Mouse (Mus musculus): Measurements from ENCODE around the gene B4galt3.
A peak's percentile ranks its signal among the peaks of the same experiment; 100 is the strongest.

The B4galt3 gene

DNA sequence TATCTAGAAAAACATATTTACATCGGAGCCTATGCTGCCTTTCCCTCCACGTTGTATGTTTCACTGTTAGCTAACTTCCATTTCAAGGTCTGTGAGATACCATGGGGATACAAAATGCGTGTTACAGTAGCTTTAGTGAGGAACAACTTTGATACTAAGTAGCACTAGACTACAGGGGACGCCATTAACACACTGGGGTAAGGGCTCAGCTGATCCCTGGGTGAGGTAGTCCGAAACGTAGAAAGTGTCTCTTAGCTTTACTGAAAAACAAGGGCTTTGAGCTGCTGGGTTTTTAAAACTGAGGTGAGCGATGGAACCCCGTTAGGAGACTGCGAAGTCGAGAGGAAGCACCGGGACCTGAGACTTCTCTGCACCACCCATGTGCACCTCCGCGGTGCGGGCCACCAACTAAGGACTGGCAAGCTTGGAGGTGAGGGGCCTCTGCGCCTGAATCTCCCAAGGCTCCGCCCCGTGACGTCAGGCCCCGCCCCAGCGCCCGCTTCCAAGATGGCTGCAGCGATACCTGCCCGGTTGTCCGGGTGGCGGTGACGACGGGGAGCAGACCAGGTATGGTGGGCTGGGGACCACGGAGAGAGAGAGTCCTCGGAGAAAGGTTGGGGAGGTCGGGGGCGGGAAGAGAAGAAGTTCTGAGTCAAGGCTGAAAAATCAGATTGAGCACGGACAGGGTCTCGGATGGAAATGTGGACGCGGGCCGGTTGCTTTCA lies at the start of gene B4galt3:
B4galt3 (plus strand) TSS at position 481 of the 725 bp plus-strand sequence.
- DNase-seq (ENCODE audit: low spot score in 2 of 2), result peak; percentile 99

- DNase-seq (ENCODE audit: low spot score in 2 of 2), result peak; percentile 80 to 91
These were observed 49.3 kb upstream of the B4galt3 start for GRCm38 (mm10) chr1:171220871-171221270.

GRCm38 (mm10) chr1:171221281-171222193 lies 48.6 kb upstream of the B4galt3 start:
- DNase-seq (ENCODE audit: low spot score in 2 of 2), result peak in 1 of 2 experiments; percentile 39

- DNase-seq (ENCODE audit: low spot score in 2 of 2), result peak; percentile 78 to 88
These were observed 47.6 kb upstream of the B4galt3 start, which contains the start of gene Tomm40l for GRCm38 (mm10) chr1:171222238-171223155. Gene Tomm40l, minus strand, starts transcription at chr1:171222514.

DNA sequence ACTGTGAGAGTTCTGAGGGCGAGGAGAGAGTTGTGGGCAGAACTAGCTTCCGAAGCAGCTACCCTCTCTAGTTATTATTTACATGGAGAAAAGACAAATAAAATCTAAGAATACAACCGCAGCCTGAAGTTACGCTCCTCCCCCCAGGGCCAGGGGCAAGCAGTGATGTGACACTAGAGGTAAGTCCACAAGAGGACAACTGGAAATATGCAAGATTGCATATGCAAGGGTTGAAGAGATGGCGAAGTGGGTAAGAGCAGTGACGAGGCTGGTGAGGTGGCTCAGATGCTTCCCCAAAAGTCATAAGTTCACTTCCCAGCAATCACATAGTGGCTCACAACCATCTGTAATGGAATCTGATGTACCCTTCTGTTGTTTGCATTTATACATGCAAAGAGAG lies 47.0 kb upstream of the B4galt3 start:
- no peak for DNase-seq (ENCODE audit: low spot score in 2 of 2)

DNA sequence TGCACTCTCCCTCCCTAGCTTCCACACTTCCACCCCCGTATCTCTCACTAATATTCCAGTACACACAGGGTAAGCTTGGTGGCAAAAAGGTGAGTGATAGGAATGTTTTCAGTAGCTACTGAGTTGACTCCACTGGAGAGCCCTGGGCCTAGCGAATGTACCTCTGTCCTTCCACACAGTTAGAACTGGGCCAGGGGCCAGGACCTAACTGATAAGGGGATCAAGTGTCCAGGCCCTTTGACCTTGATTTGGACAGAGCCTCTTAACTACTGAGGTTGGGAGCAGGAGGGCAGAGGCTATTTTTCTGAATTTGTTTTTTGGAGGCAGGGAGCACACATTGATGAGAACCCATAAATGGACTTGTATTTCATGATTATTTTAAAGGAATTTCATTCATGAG lies 46.3 kb upstream of the B4galt3 start:
- no peak for DNase-seq (ENCODE audit: low spot score in 2 of 2)

- no peak for DNase-seq (ENCODE audit: low spot score in 2 of 2)
These were observed 45.3 kb upstream of the B4galt3 start, which contains the start of gene Apoa2 for GRCm38 (mm10) chr1:171224857-171225256. Gene Apoa2, plus strand, starts transcription at chr1:171225054.

DNA sequence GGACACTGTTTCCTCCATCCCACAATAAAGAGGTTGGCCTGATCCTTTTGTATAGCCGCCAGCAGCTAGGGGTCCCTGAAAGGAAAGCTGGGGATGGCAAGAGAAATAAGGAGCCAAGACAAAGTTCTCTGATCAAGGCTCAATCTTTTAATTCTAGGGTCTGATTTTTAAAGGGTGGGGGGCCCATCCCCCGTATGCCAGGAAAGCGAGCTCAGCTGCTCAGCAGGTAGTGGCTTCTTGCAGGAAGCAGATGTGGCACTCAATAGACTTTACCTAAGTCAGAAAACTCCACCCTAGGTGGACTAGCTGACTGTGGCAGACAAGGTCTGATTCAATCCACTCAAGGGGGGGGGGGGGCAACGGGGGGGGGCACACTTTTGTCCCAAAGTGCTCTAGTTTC lies 43.3 kb upstream of the B4galt3 start:
- no peak for DNase-seq (ENCODE audit: low spot score in 2 of 2)

- DNase-seq (ENCODE audit: low spot score in 2 of 2), result no peak
These were observed 42.2 kb upstream of the B4galt3 start for GRCm38 (mm10) chr1:171227879-171228278.

- no peak for DNase-seq (ENCODE audit: low spot score in 2 of 2)
These were observed 40.4 kb upstream of the B4galt3 start for GRCm38 (mm10) chr1:171229750-171230149.

- no peak for DNase-seq (ENCODE audit: low spot score in 2 of 2)
These were observed 39.9 kb upstream of the B4galt3 start for GRCm38 (mm10) chr1:171230215-171230614.

GRCm38 (mm10) chr1:171231844-171232243 lies 38.3 kb upstream of the B4galt3 start:
- no peak for DNase-seq (ENCODE audit: low spot score in 2 of 2)

DNA sequence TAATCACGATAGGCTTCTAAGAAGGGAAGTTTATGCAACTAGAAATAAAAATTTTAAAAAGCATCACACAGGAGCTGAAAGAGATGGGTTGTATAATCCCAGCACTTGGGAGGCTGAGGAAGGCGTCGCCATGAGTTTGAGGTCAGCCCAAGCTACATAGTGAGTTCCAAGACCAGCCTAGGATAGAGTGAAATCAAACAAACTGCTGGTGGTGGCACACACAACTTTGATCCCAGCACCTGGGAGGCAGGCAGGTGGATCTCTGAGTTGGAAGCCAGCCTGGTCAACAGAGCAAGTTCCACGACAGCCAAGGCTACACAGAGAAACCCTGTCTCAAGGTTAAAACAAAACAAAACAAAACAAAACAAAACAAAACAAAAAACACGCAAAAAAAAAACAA lies 37.8 kb upstream of the B4galt3 start:
- no peak for DNase-seq (ENCODE audit: low spot score in 2 of 2)

DNA sequence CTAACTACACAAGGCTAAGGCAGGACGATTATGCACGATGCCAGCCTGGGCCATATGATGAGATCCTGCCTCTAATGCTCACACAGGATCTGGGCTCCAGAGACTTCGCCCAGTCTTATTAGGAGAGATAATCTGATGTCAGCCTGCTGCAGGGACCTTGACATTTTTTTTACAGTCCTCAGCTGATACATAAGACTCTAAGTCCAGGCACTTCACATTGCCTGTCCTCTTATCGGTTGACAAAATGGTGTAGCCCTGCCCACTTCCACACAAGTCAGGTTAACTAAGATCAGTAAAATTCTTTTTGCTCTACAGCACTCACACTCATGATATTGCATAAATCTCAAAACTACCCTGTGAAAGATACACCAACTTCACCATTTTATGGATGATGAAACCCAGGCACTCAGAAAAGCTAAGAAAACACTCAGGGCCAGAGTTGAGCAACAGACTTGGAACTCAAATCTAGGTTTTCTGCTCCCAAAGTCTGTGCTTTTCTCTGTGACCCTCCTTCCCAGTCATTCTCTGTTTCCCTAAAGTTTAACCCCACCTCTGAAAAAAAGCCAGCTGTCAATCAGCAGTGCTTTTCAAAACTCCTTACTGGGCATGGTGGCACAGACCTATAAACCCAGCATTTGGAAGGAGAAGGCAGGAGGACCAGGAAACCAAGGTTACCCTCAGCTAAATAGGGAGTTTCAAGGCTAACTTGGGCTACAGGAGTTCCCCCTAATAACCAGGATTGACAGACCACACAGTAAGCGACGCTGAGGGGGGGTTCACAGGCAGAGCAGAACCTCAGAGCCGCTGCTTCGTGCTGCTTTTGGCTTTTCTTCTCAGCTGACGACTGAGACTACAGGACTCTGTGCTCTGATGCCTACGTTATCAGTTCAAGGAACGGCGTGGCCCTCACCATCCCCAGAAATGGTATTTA lies 37.1 kb upstream of the B4galt3 start:
- DNase-seq (ENCODE audit: low spot score in 2 of 2), result no peak

DNA sequence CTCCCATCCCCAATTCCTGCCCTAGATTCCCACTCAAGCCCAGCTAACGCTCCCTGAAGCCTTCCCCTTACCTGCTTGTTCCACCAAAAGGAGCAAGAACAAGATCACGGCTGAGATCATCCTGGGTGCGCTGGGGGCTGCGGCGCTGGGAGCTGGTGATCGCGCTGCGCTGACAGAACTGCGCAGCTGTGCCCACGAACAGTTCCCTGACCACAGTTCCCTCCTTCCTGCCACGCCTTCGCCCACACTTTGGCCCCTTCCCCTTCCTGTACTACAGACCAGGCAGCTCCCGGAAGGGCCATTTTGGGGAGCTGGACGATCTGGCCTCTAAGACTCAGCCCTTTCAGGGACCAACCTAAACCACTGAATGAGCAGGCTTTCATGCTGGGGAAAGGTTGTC lies 36.0 kb upstream of the B4galt3 start, which contains the start of gene Fcer1g:
Fcer1g (minus strand) TSS at position 240 of the 400 bp plus-strand sequence.
- peak in 1 of 2 experiments; percentile 43 for DNase-seq (ENCODE audit: low spot score in 2 of 2)

DNA sequence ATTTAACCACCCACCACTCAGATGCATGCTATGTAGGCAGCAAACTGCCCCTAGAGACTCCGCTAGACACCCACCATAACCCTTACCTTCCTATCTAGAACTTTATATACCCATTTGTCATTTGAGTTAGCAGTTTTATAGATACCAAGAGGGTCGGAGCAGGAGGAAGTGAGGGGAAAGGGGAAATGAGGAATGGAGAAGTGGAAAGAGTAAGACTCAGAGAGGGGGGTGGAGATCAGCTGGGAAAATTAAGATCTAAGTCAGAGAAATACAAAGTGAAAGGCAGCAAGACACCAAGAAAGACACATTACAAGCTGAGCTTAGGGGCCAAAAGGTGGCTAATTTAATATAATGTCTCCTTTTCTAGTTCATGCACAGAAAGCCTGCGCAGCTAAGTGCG lies 35.6 kb upstream of the B4galt3 start:
- DNase-seq (ENCODE audit: low spot score in 2 of 2), result no peak

DNA sequence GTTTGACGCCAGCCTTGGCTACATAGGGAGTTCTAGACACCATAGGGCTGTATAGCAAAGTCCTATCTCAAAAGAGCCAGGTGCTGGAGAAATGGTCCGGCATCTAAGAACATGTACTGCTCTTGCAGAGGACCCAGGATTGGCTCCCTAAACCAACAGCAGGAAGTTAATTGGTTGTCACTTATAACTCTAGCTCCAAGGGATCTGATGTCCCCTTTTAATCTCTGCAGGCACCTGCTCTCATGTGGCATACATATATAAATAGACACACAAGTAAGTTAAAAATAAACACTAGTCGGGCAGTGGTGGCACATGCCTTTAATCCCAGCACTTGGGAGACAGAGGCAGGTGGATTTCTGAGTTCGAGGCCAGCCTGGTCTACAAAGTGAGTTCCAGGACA lies 34.3 kb upstream of the B4galt3 start:
- no peak for DNase-seq (ENCODE audit: low spot score in 2 of 2)

GRCm38 (mm10) chr1:171237438-171237837 lies 32.7 kb upstream of the B4galt3 start:
- no peak for DNase-seq (ENCODE audit: low spot score in 2 of 2)

GRCm38 (mm10) chr1:171238463-171238862 lies 31.7 kb upstream of the B4galt3 start:
- peak; percentile 43 to 75 for DNase-seq (ENCODE audit: low spot score in 2 of 2)

DNA sequence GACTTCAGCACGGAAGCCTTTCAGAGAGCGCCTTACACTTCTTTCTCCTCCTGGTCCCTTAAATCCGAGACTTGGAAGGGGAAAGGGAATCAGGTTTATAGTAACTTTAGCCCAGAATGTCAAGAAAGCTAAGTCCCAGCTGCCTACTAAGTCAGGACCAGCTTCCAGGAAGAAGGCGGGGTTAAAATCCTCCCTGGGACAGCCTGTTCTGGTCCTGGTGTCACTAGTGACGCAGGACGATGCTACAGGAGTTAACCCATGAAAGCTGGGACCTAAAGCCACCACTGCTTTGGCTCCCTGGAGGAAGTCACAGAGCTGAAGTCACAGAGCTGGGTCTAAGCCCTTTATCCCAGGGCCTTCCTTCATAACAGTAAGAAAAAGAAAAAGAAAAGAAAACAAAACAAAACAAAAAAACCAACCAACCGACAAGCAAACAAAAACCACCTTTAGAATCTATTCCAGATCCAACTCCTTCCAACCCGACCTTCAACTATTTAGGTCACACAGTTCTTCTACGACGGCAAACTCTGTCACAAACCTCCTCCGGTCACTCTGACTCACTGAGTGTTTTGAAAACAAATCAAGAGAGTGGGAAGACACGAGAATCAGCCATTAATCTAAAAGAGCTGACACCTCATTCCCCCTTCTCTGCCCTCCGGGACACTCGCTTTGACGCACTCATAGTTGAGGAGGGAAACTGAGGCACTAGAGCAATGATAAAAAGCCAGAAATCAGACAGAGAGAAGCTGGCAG lies 30.0 kb upstream of the B4galt3 start:
- DNase-seq (ENCODE audit: low spot score in 2 of 2), result no peak

All from spleen, postnatal 10 days (tissue).